Mouse (Mus musculus) liver, embryonic 16.5 days (tissue): ENCODE results near the gene Ago3. TPM values are rescaled to one million over a fixed set of nuclear protein-coding genes. Genes with fewer than 3 reads are reported as not detected.
A peak's percentile ranks its signal among the peaks of the same experiment; 100 is the strongest.

Experiments
- ATAC-seq: fragments of 200-750 bp; cut with Nextera tagmentation; 2 replicates; pipeline ENCODE4 v1.8.0; 2017; ENCODE audit warnings: low read depth, mild to moderate bottlenecking, moderate number of reproducible peaks, moderate library complexity
- H3K27ac ChIP-seq: fragments of 300-500 bp; sonication (generic); 2 replicates; pipeline ENCODE4 v1.5.1; 2014; ENCODE audit warnings: mild to moderate bottlenecking, low read length
- H3K27me3 ChIP-seq: fragments of 300-500 bp; sonication (generic); 2 replicates; pipeline ENCODE4 v1.6.1; 2014; ENCODE audit warnings: low read depth, low read length, mixed read lengths; ENCODE audit not compliant: control insufficient read depth, insufficient read depth
- H3K36me3 ChIP-seq: fragments of 300-500 bp; sonication (generic); 2 replicates; pipeline ENCODE4 v1.6.1; 2014; ENCODE audit warnings: mild to moderate bottlenecking; ENCODE audit not compliant: control insufficient read depth, insufficient read depth
- H3K4me1 ChIP-seq: fragments of 300-500 bp; sonication (generic); 2 replicates; pipeline ENCODE4 v1.6.1; 2014; ENCODE audit warnings: low read depth, low read length, mixed read lengths; ENCODE audit not compliant: control insufficient read depth
- H3K4me2 ChIP-seq: fragments of 300-500 bp; sonication (generic); 2 replicates; pipeline ENCODE4 v1.6.1; 2014; ENCODE audit warnings: low read depth, low read length, mixed read lengths
- H3K4me3 ChIP-seq: fragments of 300-500 bp; sonication (generic); 2 replicates; pipeline ENCODE4 v1.5.1; 2014; ENCODE audit warnings: low read depth, mild to moderate bottlenecking, low read length
- H3K9ac ChIP-seq: fragments of 300-500 bp; sonication (generic); 2 replicates; pipeline ENCODE4 v1.6.1; 2014; ENCODE audit warnings: low read depth, low read length
- H3K9me3 ChIP-seq: fragments of 300-500 bp; sonication (generic); replicated peaks from 2 replicates; pipeline ENCODE4 v1.6.1; 2016; ENCODE audit warnings: low read length; ENCODE audit not compliant: control insufficient read depth
- WGBS: fragments of 180-500 bp; shearing (Covaris S2); extraction: QIAGEN DNeasy Blood & Tissue Kit; methylation state at CpG from one replicate; pipeline ENCODE4 v1.1.7; 2014; ENCODE audit not compliant: insufficient replicate concordance; 5-methylcytosine and 5-hydroxymethylcytosine counted together
- polyA plus RNA-seq: library from polyadenylated mRNA; unstranded; fragments of >200 nt; fragmentation: Nextera tagmentation; extraction: Ambion mirVana; gene quantifications from 2 replicates; pipeline ENCODE4 v1.2.1, GENCODE M21; 2015

Gene Ago3
- 4.4 and 5.4 TPM in 2 replicates for polyA plus RNA-seq

DNA sequence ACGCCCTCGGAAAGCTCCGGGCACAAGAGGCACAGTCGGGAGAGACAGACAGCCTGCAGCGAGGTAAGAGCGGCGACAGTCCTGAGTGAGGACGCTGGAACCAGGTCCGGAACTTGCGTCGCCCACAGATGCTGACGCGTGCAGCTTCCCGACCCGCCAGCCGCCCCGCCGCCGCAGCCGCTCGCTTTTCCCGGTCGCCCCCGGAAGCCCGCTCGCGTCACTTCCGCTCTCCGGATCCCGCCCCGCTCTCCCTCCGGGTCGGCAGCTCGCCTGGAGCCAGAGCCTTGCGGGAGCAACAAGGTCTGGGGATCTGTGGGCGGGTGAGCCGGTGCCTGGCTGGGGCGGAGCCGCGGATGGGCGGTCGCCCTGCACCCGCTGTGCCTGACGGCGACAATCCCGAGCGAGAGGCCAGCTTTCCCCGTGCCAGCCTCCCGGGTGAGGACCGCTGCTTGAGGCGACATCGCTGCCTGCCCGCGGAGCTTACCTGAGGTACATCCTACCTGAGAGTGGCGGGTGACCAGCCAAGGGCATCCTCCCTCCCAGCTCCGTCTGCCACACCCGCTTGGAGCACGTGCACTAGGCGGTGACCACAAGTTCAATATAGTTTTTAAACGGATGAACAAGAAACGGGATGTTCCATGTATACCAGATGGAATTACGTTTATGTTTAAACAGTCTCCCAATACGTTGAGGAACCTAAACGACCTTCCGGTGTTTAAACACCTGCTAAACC, at the start of gene Ago3:
TSS of gene Ago3 (minus strand) at position 210 of the 733 bp plus-strand sequence.
- H3K4me3 ChIP-seq: peak within 1 kb of the TSS; percentile 98
- H3K9ac ChIP-seq: peak within 1 kb of the TSS; percentile 92
- peak within 1 kb of the TSS; percentile 91 for H3K27ac ChIP-seq
- ATAC-seq: peak; percentile 98
- no peaks in the 10 kb centered on the region for H3K27me3 ChIP-seq
- no peaks in the 10 kb centered on the region for H3K36me3 ChIP-seq
- under 1% methylated on average over 64 of the region's 65 CpGs for WGBS
- peaks cover 11% of the 10 kb centered on the region for H3K4me1 ChIP-seq
- peak within 1 kb of the TSS; percentile 94 for H3K4me2 ChIP-seq
- H3K9me3 ChIP-seq: no peaks in the 10 kb centered on the region

DNA sequence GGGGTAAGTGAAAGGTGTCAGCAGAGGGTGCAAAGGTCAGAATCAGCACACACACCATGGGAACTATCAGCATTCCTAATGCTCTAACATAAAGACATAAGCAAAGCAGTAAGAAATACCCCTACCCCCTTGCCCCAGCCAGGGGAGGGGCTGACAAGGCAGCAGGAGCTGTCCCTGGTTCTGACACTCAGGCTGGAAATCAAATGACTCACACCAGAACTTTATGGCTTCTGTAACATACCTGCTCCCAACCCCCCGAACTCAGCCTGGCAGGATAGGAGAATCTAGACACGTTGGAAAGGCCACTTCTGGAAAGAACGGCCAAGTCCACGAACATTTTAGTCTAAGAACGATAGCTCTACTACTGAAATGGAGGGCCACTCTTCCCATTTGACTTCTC, 43.7 kb upstream of the Ago3 start:
- 33% methylated on average over 5 of the region's 5 CpGs for WGBS
- no peaks in the 10 kb centered on the region for H3K36me3 ChIP-seq
- ATAC-seq: no peak
- no peak overlapping the region for H3K4me2 ChIP-seq
- no peak overlapping the region for H3K4me3 ChIP-seq
- H3K9ac ChIP-seq: no peak overlapping the region
- no peaks in the 10 kb centered on the region for H3K9me3 ChIP-seq
- H3K27ac ChIP-seq: no peak overlapping the region
- H3K27me3 ChIP-seq: no peaks in the 10 kb centered on the region
- H3K4me1 ChIP-seq: peaks cover 4% of the 10 kb centered on the region

DNA sequence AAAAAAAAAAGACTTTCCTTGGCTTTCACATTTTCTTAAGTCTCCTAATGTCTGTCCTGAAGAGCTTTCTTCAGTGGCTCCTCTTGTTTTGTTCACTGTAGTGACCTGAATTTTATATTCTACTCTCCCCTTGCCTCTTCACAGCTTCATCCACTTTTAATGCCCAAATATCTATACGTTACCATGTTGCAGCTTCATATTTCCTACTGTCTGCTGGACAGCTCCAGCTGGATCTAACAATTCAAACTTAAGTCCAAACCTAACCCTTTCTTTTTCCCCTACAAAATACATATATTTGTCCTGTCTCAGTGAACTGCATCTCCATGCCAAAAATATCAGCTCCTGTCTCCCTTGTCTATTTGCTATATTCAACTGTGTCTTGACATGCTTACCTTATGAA, 40.0 kb upstream of the Ago3 start:
- H3K36me3 ChIP-seq: no peaks in the 10 kb centered on the region
- H3K27ac ChIP-seq: no peak overlapping the region
- no peaks in the 10 kb centered on the region for H3K27me3 ChIP-seq
- H3K4me3 ChIP-seq: no peak overlapping the region
- peaks cover 25% of the 10 kb centered on the region for H3K4me1 ChIP-seq
- H3K9ac ChIP-seq: no peak overlapping the region
- ATAC-seq: no peak
- 39% methylated on average over 1 of the region's 1 CpGs for WGBS
- H3K4me2 ChIP-seq: no peak overlapping the region; the same call in 1 of the 2 replicates
- no peaks in the 10 kb centered on the region for H3K9me3 ChIP-seq

DNA sequence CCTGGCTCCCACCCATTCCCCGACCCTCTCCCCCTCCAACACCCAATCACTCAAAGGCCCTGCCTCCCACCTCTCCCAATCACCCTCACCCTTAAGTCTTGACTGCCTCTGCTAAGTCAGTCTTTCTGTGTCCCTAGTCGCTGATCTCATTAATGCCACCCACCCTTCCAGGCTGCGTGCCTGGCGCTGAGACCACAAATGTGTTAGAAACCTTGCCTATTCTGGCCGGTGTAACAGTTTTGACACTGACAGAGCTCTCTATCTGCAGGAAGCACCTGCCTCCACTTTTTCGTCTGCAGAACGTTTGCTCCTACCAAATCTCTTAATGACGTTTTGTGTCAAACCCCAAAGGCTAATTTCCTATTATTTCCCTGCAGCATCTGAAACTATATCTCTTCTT, 39.6 kb upstream of the Ago3 start:
- peak overlapping the region; percentile 86 for H3K4me3 ChIP-seq
- no peak overlapping the region for H3K27ac ChIP-seq
- 3% methylated on average over 8 of the region's 8 CpGs for WGBS
- peak; percentile 12; the same call in 1 of the 2 replicates for ATAC-seq
- H3K9ac ChIP-seq: peak overlapping the region; percentile 16; the same call in 1 of the 2 replicates
- H3K27me3 ChIP-seq: no peaks in the 10 kb centered on the region
- H3K9me3 ChIP-seq: no peaks in the 10 kb centered on the region
- peak overlapping the region; percentile 97 for H3K4me2 ChIP-seq
- H3K4me1 ChIP-seq: peaks cover 25% of the 10 kb centered on the region
- no peaks in the 10 kb centered on the region for H3K36me3 ChIP-seq

DNA sequence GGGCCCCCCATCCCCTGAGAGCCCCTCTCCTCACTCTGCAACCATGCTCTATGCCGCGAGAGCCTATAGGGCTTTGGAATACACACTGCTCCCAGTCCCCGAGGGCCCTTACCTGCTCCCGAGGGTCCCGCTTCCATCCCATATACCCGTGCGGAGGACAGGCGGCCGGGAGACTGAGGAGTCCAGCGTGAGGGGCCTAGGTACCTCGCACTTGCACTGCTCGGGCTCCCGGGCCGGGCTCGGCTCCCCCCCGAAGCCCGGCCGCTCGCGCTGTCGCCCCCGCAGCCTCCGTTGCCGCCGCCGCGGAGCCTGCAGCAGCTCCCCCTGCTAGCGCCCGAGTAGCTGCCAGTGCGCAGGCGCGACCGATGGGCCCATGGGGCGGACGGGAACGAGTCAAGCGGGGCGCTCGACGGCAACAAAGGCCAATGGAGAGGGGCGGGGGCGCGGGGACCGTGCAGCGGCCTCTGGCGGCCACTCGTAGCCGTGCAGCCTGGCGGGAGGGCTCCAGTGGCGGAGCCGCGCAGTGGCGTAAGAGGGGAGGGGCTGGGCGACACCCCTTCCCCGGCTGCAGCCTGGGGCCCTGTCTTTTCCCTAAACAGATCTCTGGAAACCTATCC, 39.0 kb upstream of the Ago3 start, which contains the start of gene Ago1:
TSS of gene Ago1 (minus strand) at position 299 of the 617 bp plus-strand sequence.
- Histone ChIP-seq H3K27me3 (no peaks in the 10 kb centered on the region), H3K36me3 (no peaks in the 10 kb centered on the region), H3K9ac (peak within 1 kb of the TSS; percentile 89), H3K4me2 (peak within 1 kb of the TSS; percentile 97), H3K4me3 (peak within 1 kb of the TSS; percentile 86), H3K9me3 (no peaks in the 10 kb centered on the region), H3K4me1 (peaks cover 25% of the 10 kb centered on the region), H3K27ac (peak within 1 kb of the TSS; percentile 80)
- WGBS: under 1% methylated on average over 53 of the region's 55 CpGs
- ATAC-seq: peak; percentile 87

DNA sequence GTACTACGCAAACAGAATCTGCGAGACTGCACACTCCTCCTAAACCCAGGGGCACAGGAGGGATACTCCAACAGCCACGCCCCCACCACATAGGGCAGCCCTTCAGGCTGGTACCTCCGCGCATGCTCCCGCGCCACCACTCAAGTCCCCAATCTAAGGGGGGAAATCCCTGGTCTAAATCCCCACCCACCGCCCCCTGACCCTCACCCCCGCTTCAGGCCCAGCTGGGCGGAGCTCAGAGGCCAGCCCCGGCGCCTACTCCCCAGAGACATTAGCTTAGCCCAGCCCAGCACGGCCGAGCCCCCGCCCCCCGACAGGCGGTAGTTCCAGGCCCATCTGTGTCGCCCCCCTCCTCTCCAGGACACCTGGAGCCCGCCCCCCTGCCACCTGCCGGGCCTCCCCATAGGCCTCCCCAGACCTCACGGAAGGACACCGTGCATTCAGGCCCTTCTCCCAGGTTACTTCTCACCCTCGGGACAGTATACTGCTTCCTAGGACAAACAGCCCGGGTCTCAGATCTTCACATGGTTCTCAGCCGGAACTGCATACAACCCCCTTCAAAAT, 38.4 kb upstream of the Ago3 start:
- Histone ChIP-seq H3K9ac (peak overlapping the region; percentile 89), H3K9me3 (no peaks in the 10 kb centered on the region), H3K27ac (peak overlapping the region; percentile 80), H3K4me3 (peak overlapping the region; percentile 86), H3K27me3 (no peaks in the 10 kb centered on the region), H3K36me3 (no peaks in the 10 kb centered on the region), H3K4me2 (peak overlapping the region; percentile 97), H3K4me1 (peaks cover 25% of the 10 kb centered on the region)
- peak; percentile 65 for ATAC-seq
- under 1% methylated on average over 23 of the region's 25 CpGs for WGBS

DNA sequence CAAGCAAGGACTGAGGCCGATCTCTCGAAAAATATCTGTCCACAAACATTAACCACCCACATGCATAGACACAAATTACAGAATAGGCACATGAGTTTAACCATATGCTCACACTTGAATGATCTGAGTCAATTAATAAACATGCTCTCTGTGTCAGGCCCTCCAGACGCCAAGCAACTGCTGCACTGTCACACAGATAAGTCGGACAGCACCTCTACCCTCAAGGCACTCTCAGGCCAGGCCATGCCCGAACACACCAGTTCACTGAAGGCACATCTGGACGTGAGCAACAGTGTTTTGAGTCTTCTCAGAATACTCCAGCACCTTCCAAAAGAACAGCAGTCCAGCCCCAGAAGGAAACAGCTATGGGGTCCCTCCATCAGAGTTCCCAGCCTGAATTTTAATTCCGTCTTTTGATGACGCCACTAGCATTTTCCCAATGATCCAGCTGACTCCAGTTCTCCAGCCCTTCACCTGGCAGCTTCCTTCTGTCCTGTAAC, 36.9 kb upstream of the Ago3 start:
- no peak overlapping the region for H3K4me2 ChIP-seq
- no peaks in the 10 kb centered on the region for H3K27me3 ChIP-seq
- no peak overlapping the region for H3K9ac ChIP-seq
- no peaks in the 10 kb centered on the region for H3K36me3 ChIP-seq
- no peaks in the 10 kb centered on the region for H3K9me3 ChIP-seq
- WGBS: 44% methylated on average over 8 of the region's 8 CpGs
- peaks cover 25% of the 10 kb centered on the region for H3K4me1 ChIP-seq
- H3K4me3 ChIP-seq: no peak overlapping the region
- no peak for ATAC-seq
- no peak overlapping the region for H3K27ac ChIP-seq

DNA sequence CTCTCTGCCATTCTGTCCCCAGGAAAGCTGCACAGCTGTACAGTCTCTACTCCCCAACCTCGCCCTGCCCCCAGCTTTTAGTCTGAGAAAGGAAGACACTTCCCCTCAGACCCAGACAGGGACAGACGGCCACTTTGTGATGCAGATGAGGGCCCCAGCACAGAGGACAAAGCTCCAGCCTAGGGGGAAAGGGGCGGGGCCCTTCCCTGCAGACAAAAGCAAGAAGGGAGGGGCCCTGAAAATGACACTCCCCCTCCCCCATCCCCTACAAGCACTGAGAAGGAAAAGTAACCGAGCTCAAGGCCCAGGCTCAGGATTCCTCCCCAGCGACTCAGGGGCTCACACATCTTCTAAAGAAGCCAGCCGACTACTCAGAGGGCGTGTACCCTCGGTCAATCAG, 36.5 kb upstream of the Ago3 start:
- Histone ChIP-seq H3K27ac (no peak overlapping the region), H3K9ac (no peak overlapping the region), H3K4me1 (peaks cover 25% of the 10 kb centered on the region), H3K4me3 (no peak overlapping the region), H3K36me3 (no peaks in the 10 kb centered on the region), H3K9me3 (no peaks in the 10 kb centered on the region), H3K27me3 (no peaks in the 10 kb centered on the region), H3K4me2 (no peak overlapping the region)
- no peak for ATAC-seq
- 24% methylated on average over 8 of the region's 8 CpGs for WGBS

DNA sequence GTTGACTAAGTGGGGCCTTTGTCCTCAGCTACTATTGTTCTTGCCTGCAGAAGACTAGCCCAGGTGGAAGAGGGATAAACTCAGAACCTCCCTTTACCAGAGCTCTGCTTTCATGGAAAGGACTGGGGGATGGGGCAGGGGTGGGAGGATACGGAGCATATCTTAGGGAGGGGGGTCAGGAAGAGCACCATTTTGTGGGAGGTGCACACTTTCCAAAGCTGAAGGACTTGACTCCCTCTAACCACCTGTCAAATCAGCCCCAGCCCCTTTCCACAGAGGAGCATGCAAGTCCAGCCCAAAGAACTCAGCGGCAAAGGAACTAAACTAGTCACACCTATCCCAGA, 35.5 kb upstream of the Ago3 start:
- ATAC-seq: no peak
- no peaks in the 10 kb centered on the region for H3K36me3 ChIP-seq
- no peaks in the 10 kb centered on the region for H3K27me3 ChIP-seq
- no peak overlapping the region for H3K9ac ChIP-seq
- no peak overlapping the region for H3K27ac ChIP-seq
- H3K4me2 ChIP-seq: no peak overlapping the region
- no peaks in the 10 kb centered on the region for H3K9me3 ChIP-seq
- no peak overlapping the region for H3K4me3 ChIP-seq
- H3K4me1 ChIP-seq: peaks cover 25% of the 10 kb centered on the region
- WGBS: 53% methylated on average over 2 of the region's 2 CpGs
